Mouse (Mus musculus) kidney, adult 2 months (tissue): ENCODE measurements at regions not wholly inside any gene's neighbourhood (a gene's known extent, or its start where the extent isn't known, plus 50 kb on each side); places are given as distances from the start of the nearest gene placed in this dataset.

Experiments
- DNase-seq: peaks from one replicate; pipeline ENCODE4 v3.0.0; 2021
- H3K27ac ChIP-seq: fragments of 200-500 bp; 2 replicates; pipeline ENCODE4 v1.5.1; 2012; ENCODE audit warnings: low read depth, low read length, control low read depth, inconsistent platforms; ENCODE audit not compliant: insufficient read depth
- H3K27me3 ChIP-seq: fragments of 200-500 bp; replicated peaks from 2 replicates; pipeline ENCODE4 v1.6.1; 2012; ENCODE audit warnings: mild to moderate bottlenecking, moderate library complexity, low read length, inconsistent platforms; ENCODE audit not compliant: control insufficient read depth, insufficient read depth
- H3K36me3 ChIP-seq: fragments of 200-500 bp; 2 replicates; pipeline ENCODE4 v1.6.1; 2012; ENCODE audit warnings: mild to moderate bottlenecking, moderate library complexity, low read length, inconsistent platforms; ENCODE audit not compliant: control insufficient read depth, insufficient read depth
- H3K4me1 ChIP-seq: fragments of 200-500 bp; 2 replicates; pipeline ENCODE4 v1.6.1; 2011; ENCODE audit warnings: low read length; ENCODE audit not compliant: control insufficient read depth, insufficient read depth
- H3K4me3 ChIP-seq: fragments of 200-500 bp; 2 replicates; pipeline ENCODE4 v1.5.1; 2011; ENCODE audit warnings: mild to moderate bottlenecking, low read depth, low read length, control low read depth; ENCODE audit not compliant: insufficient read depth
- CTCF ChIP-seq: fragments of 200-500 bp; conservative IDR thresholded peaks from 2 replicates; pipeline ENCODE4 v1.5.1; 2011; ENCODE audit warnings: low read depth, mild to moderate bottlenecking, control low read depth, low read length, moderate library complexity, mixed read lengths; ENCODE audit not compliant: insufficient read depth, insufficient read length
- POLR2A ChIP-seq: fragments of 200-500 bp; IDR thresholded peaks from one replicate; pipeline ENCODE4 v1.6.1; 2011; ENCODE audit warnings: low read depth, low read length, control low read depth
- WGBS: fragments of 180-500 bp; shearing (Covaris S2); methylation state at CpG from one replicate; pipeline ENCODE4 v1.1.7; 2018; 5-methylcytosine and 5-hydroxymethylcytosine counted together

GRCm38 (mm10) chr19:15466713-15467112 is 480.4 kb downstream of the Psat1 start:
- H3K4me1 ChIP-seq = no peaks in the 10 kb centered on the region
- WGBS = 81% methylated on average over 8 of the region's 8 CpGs
- TF ChIP-seq CTCF (no peak), POLR2A (no peak)

GRCm38 (mm10) chr19:15465063-15465760 is 481.9 kb downstream of the Psat1 start:
- WGBS = 49% methylated on average over 9 of the region's 9 CpGs
- Histone ChIP-seq H3K4me1 (no peaks in the 10 kb centered on the region), H3K36me3 (no peaks in the 10 kb centered on the region), H3K4me3 (no peak overlapping the region), H3K27ac (no peak overlapping the region), H3K27me3 (no peaks in the 10 kb centered on the region; the same call in 1 of the 2 replicates)
- TF ChIP-seq POLR2A = no peak
- TF ChIP-seq CTCF = no peak
- DNase-seq = no peak

More at GRCm38 (mm10) chr19:15466713-15467112, 480.4 kb downstream of the Psat1 start:
- Histone ChIP-seq H3K27me3 (no peaks in the 10 kb centered on the region; the same call in 1 of the 2 replicates), H3K36me3 (no peaks in the 10 kb centered on the region), H3K27ac (no peak overlapping the region), H3K4me3 (no peak overlapping the region)
- no peak for DNase-seq

GRCm38 (mm10) chr19:15457793-15458192 is 489.3 kb downstream of the Psat1 start:
- DNase-seq = no peak
- H3K4me1 ChIP-seq = no peaks in the 10 kb centered on the region
- TF ChIP-seq POLR2A = no peak
- no peak for TF ChIP-seq CTCF
- H3K36me3 ChIP-seq = no peaks in the 10 kb centered on the region
- 60% methylated on average over 4 of the region's 4 CpGs for WGBS
- H3K27ac ChIP-seq = no peak overlapping the region
- no peaks in the 10 kb centered on the region for H3K27me3 ChIP-seq
- no peak overlapping the region for H3K4me3 ChIP-seq

GRCm38 (mm10) chr19:15456943-15457735 is 490.0 kb downstream of the Psat1 start:
- Histone ChIP-seq H3K27ac (no peak overlapping the region), H3K4me1 (no peaks in the 10 kb centered on the region), H3K4me3 (no peak overlapping the region), H3K36me3 (no peaks in the 10 kb centered on the region), H3K27me3 (no peaks in the 10 kb centered on the region)
- 30% methylated on average over 9 of the region's 9 CpGs for whole genome bisulfite sequencing
- DNase-seq = no peak
- no peak for TF ChIP-seq POLR2A
- TF ChIP-seq CTCF = no peak

- no peaks in the 10 kb centered on the region for H3K4me1 ChIP-seq
- TF ChIP-seq POLR2A (no peak), CTCF (no peak)
- WGBS = 62% methylated on average over 5 of the region's 5 CpGs
- no peaks in the 10 kb centered on the region for H3K27me3 ChIP-seq
- H3K27ac ChIP-seq = no peak overlapping the region
- DNase-seq = no peak
- H3K36me3 ChIP-seq = no peaks in the 10 kb centered on the region
- no peak overlapping the region for H3K4me3 ChIP-seq
Observed at GRCm38 (mm10) chr19:15448989-15449388, 498.1 kb downstream of the Psat1 start.

- Histone ChIP-seq H3K27me3 (no peaks in the 10 kb centered on the region), H3K27ac (no peak overlapping the region), H3K36me3 (no peaks in the 10 kb centered on the region), H3K4me3 (no peak overlapping the region), H3K4me1 (no peaks in the 10 kb centered on the region)
- WGBS = 77% methylated on average over 5 of the region's 5 CpGs
- no peak for DNase-seq
- no peak for TF ChIP-seq CTCF
Observed at GRCm38 (mm10) chr19:15431798-15432197, 515.3 kb downstream of the Psat1 start.

GRCm38 (mm10) chr19:15421311-15421710 is 525.8 kb downstream of the Psat1 start:
- Histone ChIP-seq H3K4me3 (no peak overlapping the region), H3K27ac (no peak overlapping the region), H3K36me3 (no peaks in the 10 kb centered on the region), H3K27me3 (no peaks in the 10 kb centered on the region), H3K4me1 (no peaks in the 10 kb centered on the region)
- no peak for DNase-seq
- 48% methylated on average over 3 of the region's 3 CpGs for WGBS
- TF ChIP-seq POLR2A = no peak
- TF ChIP-seq CTCF = no peak
